Mouse (Mus musculus) liver, embryonic 14.5 days (tissue): ENCODE results near the gene Zfpm1.

ENCODE experiments used
- CTCF ChIP-seq: IDR thresholded peaks from 2 replicates; pipeline ENCODE4 v1.5.1; 2016; ENCODE audit warnings: antibody characterized with exemption, low read depth, control low read depth
- EP300 ChIP-seq: IDR thresholded peaks from 2 replicates; pipeline ENCODE4 v1.6.1; 2016; ENCODE audit warnings: antibody characterized with exemption, low read depth

DNA sequence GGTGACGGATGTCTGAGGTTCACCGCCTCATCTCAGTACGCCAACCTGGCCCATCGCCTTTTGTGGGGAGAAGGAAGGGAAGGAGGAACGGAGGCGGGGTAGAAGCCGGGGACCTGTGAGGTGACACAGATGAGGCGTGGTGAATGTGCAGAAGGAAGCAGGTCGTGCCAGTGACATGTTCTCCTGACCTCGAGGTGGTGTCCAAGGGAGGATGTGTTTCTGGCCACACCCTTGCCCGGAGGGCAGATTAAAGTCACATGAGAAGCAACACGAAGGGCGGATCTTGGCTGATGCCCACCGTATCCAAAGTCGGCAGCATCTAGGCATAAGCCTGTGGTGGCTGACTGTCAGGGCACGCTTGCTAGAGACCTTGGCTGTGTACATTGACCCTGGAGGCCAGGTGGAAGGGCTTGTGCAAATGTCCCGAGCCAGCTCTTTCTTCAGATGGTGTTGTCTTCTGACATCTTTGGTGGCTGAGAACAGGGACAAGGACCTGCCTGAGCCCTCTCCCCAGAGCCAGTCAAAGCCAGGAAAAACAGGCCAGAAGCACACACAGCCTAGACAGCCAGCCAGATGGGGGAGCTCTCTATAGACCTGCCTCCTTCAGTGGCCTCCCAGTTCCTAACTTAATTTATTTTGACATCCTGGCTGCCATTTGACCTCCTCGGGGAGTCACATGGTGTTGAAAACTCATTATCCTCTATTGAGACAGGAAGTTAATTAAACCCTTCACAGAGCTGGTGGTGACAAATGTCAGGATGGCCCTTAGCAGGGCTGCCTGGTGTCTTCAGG lies 4.5 kb upstream of the Zfpm1 start:
- TF ChIP-seq CTCF = peak; percentile 50
- no peak for TF ChIP-seq EP300
